Mouse (Mus musculus) ovary, adult 2 months (tissue): Measurements from ENCODE around the gene Tnip2. TPM values are rescaled to one million over a fixed set of nuclear protein-coding genes. Genes with fewer than 3 reads are reported as not detected.

Source experiments
- polyA plus RNA-seq: library from polyadenylated mRNA; depleted of rRNA; stranded (reverse); fragments of >200 nt; gene quantifications from 2 replicates; pipeline ENCODE4 v1.2.3, GENCODE M21; 2012; rRNA removed

Gene Tnip2
- polyA plus RNA-seq, result 37.5 and 65.6 TPM in 2 replicates

DNA sequence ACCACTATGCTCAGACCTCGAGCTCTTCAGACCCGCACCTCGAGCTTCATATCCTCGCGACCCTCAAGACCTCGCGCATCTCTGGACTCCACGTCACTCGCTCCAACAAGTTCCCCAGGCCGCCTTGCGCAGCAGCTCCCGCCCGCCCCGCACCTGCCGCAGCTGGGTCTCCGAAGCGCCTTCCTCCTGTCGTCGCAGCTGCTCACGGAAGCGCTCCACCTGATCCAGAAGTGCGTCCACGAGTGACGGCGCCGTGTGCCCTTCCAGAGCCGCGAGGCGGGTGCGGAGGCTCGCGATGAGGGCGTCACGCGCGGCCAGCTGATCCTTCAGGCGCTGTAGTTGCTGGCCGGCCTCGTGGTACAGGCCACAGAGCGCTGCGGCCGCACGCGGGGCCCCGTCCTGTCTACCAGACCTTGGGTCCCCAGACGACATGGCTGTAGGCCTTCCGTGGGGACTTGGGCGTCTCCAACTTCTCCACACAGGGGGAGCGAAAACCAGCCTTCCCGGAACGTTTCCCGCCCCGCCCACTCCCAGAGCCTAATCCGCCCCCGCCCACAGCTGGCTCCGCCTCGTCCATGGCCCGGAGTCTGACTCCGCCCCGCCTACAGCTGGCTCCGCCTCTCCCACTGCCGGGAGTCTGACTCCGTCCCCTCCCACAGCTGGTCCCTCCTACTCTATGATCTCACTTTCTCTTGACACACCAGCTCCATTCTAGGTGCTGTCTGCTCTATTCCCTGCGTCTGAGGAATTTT, at the start of gene Tnip2:
Gene Tnip2, minus strand, starts transcription at position 526 of the 752 bp plus-strand sequence.

DNA sequence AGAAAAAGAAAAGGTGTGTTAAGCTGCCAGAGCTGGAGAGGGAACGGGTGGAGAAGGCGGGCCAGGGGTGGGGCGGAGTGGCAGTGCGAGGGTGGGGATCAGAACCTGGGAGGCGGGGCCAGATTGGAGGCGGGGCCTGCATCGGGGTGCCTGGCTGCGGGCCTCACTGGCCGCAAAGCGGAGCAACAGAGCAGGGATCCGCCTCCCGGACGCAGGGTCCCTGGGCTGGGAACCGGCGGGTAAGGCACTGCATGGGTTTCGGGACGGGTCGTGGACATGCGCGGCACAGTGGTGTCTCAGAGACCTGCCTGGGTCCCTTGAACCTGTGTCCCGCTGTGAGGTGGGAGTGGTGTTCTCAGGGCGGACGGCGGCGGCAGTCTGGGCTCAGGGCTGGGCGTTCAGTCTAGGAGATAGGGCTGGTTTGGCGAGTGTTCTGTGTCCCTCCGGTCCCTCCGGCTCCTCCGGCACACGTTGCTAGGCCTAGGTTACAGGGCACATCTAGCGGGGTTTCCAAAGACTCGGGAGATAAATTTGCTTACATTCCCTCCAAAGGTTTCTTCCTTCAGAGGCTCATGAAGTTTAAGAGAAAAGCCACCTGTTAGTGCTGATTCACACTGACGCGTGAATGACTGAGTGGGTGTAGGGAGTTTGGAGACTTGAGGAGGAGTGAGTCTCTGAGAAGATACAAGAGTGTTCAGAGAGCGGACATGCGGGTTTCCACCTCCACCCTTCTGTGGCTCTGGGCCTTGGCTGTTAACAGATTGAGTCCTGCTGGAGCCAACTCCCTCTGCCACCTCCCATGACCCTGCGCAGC, 12.1 kb upstream of the Tnip2 start, which contains the start of gene Sh3bp2:
Gene Sh3bp2, plus strand, starts transcription at position 176 of the 814 bp plus-strand sequence.

Other genes starting within 250 kb of the Tnip2 start
- 2.8 and 3.0 TPM in 2 replicates for gene Zfyve28, start 225.5 kb downstream of the Tnip2 start, polyA plus RNA-seq
- 1.5 and 1.6 TPM in 2 replicates for gene Cfap99, start 225.4 kb downstream of the Tnip2 start, polyA plus RNA-seq
- gene Rnf4, start 177.7 kb downstream of the Tnip2 start, polyA plus RNA-seq, result 63.2 and 85.7 TPM in 2 replicates
- 38.3 and 59.7 TPM in 2 replicates for gene Fam193a, start 144.1 kb downstream of the Tnip2 start, polyA plus RNA-seq
- gene Sh3bp2, start 11.8 kb upstream of the Tnip2 start, polyA plus RNA-seq, result 17.6 and 20.9 TPM in 2 replicates
- gene Add1, start 59.7 kb upstream of the Tnip2 start, polyA plus RNA-seq, result 195 and 216 TPM in 2 replicates
- 333 and 335 TPM in 2 replicates for gene Mfsd10, start 123.2 kb upstream of the Tnip2 start, polyA plus RNA-seq
- 13.8 and 16.1 TPM in 2 replicates for gene Nop14, start 146.2 kb upstream of the Tnip2 start, polyA plus RNA-seq
- gene Grk4, start 146.4 kb upstream of the Tnip2 start, polyA plus RNA-seq, result 2.0 and 3.4 TPM in 2 replicates
- gene Htt, start 247.7 kb upstream of the Tnip2 start, polyA plus RNA-seq, result 16.2 and 16.9 TPM in 2 replicates